Mouse (Mus musculus) kidney, embryonic 16.5 days (tissue): ENCODE results near the gene Atp5e. TPM values are rescaled to one million over a fixed set of nuclear protein-coding genes. Genes with fewer than 3 reads are reported as not detected.

Experiments
- ATAC-seq: fragments of 200-750 bp; cut with Nextera tagmentation; 2 replicates; pipeline ENCODE4 v1.8.0; 2017; ENCODE audit warnings: moderate TSS enrichment; ENCODE audit not compliant: low FRiP score, low TSS enrichment
- H3K27ac ChIP-seq: fragments of 300-500 bp; sonication (generic); 2 replicates; pipeline ENCODE4 v1.5.1; 2014; ENCODE audit warnings: low read length
- H3K27me3 ChIP-seq: fragments of 300-500 bp; sonication (generic); 2 replicates; pipeline ENCODE4 v1.6.1; 2014; ENCODE audit warnings: low read length, control low read depth, mixed read lengths; ENCODE audit not compliant: insufficient read depth
- H3K36me3 ChIP-seq: fragments of 300-500 bp; sonication (generic); 2 replicates; pipeline ENCODE4 v1.6.1; 2014; ENCODE audit warnings: low read length, control low read depth, mixed read lengths; ENCODE audit not compliant: insufficient read depth
- H3K4me1 ChIP-seq: fragments of 300-500 bp; sonication (generic); 2 replicates; pipeline ENCODE4 v1.6.1; 2014; ENCODE audit warnings: low read length, control low read depth, mixed read lengths; ENCODE audit not compliant: insufficient read depth
- H3K4me2 ChIP-seq: fragments of 300-500 bp; sonication (generic); replicated peaks from 2 replicates; pipeline ENCODE4 v1.6.1; 2014; ENCODE audit warnings: low read depth, low read length
- H3K4me3 ChIP-seq: fragments of 300-500 bp; sonication (generic); 2 replicates; pipeline ENCODE4 v1.5.1; 2014; ENCODE audit warnings: mild to moderate bottlenecking, low read length
- H3K9ac ChIP-seq: fragments of 300-500 bp; sonication (generic); replicated peaks from 2 replicates; pipeline ENCODE4 v1.6.1; 2014; ENCODE audit warnings: low read length
- H3K9me3 ChIP-seq: fragments of 300-500 bp; sonication (generic); 2 replicates; pipeline ENCODE4 v1.6.1; 2016; ENCODE audit warnings: low read length, control low read depth
- WGBS: fragments of 180-500 bp; shearing (Covaris S2); extraction: QIAGEN DNeasy Blood & Tissue Kit; methylation state at CpG from one replicate; pipeline ENCODE4 v1.1.7; 2014; 5-methylcytosine and 5-hydroxymethylcytosine counted together
- polyA plus RNA-seq: library from polyadenylated mRNA; unstranded; fragments of >200 nt; fragmentation: Nextera tagmentation; extraction: Ambion mirVana; gene quantifications from 2 replicates; pipeline ENCODE4 v1.2.1, GENCODE M21; 2015

Gene Atp5e
- polyA plus RNA-seq, 1 experiment from 2014 or later: 708 TPM

- no peak overlapping the region for H3K4me2 ChIP-seq
- H3K9me3 ChIP-seq: no peaks in the 10 kb centered on the region
- ATAC-seq: no peak
- no peaks in the 10 kb centered on the region for H3K36me3 ChIP-seq
- WGBS: 74% methylated on average over 7 of the region's 7 CpGs
- no peak overlapping the region for H3K27ac ChIP-seq
- H3K27me3 ChIP-seq: no peaks in the 10 kb centered on the region
- H3K4me3 ChIP-seq: no peak overlapping the region
- H3K4me1 ChIP-seq: no peaks in the 10 kb centered on the region
- H3K9ac ChIP-seq: no peak overlapping the region
Observed at GRCm38 (mm10) chr2:174453681-174454080, 10.2 kb downstream of the Atp5e start.

- 73% methylated on average over 4 of the region's 4 CpGs for WGBS
- ATAC-seq: no peak
- no peak within 1 kb of the TSS for H3K4me3 ChIP-seq
- H3K4me2 ChIP-seq: no peak within 1 kb of the TSS
- H3K27me3 ChIP-seq: no peaks in the 10 kb centered on the region
- H3K36me3 ChIP-seq: no peaks in the 10 kb centered on the region
- H3K4me1 ChIP-seq: no peaks in the 10 kb centered on the region; the same call in 1 of the 2 replicates
- no peak within 1 kb of the TSS for H3K27ac ChIP-seq
- no peaks in the 10 kb centered on the region for H3K9me3 ChIP-seq
- H3K9ac ChIP-seq: no peak within 1 kb of the TSS
Observed at GRCm38 (mm10) chr2:174450353-174450752, 13.6 kb downstream of the Atp5e start, which contains the start of gene Tubb1. Gene Tubb1, plus strand, starts transcription at chr2:174450695.

- Histone ChIP-seq H3K4me2 (no peak overlapping the region), H3K4me3 (no peak overlapping the region), H3K9me3 (no peaks in the 10 kb centered on the region), H3K9ac (no peak overlapping the region), H3K27me3 (no peaks in the 10 kb centered on the region), H3K4me1 (no peaks in the 10 kb centered on the region; the same call in 1 of the 2 replicates), H3K27ac (no peak overlapping the region), H3K36me3 (no peaks in the 10 kb centered on the region)
- 85% methylated on average over 4 of the region's 4 CpGs for WGBS
- ATAC-seq: no peak
Observed at GRCm38 (mm10) chr2:174448405-174448804, 15.5 kb downstream of the Atp5e start.

GRCm38 (mm10) chr2:174446905-174447304 is 17.0 kb downstream of the Atp5e start:
- H3K4me1 ChIP-seq: peaks cover 6% of the 10 kb centered on the region; the same call in 1 of the 2 replicates
- H3K36me3 ChIP-seq: no peaks in the 10 kb centered on the region
- H3K9me3 ChIP-seq: no peaks in the 10 kb centered on the region
- no peak overlapping the region for H3K4me2 ChIP-seq
- ATAC-seq: no peak
- H3K27ac ChIP-seq: no peak overlapping the region
- 70% methylated on average over 8 of the region's 8 CpGs for WGBS
- H3K9ac ChIP-seq: no peak overlapping the region
- no peaks in the 10 kb centered on the region for H3K27me3 ChIP-seq
- H3K4me3 ChIP-seq: no peak overlapping the region

- H3K4me1 ChIP-seq: peaks cover 6% of the 10 kb centered on the region; the same call in 1 of the 2 replicates
- no peak overlapping the region for H3K4me2 ChIP-seq
- no peak overlapping the region for H3K4me3 ChIP-seq
- no peaks in the 10 kb centered on the region for H3K9me3 ChIP-seq
- H3K27me3 ChIP-seq: no peaks in the 10 kb centered on the region
- no peak for ATAC-seq
- no peaks in the 10 kb centered on the region for H3K36me3 ChIP-seq
- no peak overlapping the region for H3K27ac ChIP-seq
- H3K9ac ChIP-seq: no peak overlapping the region
- 53% methylated on average over 7 of the region's 7 CpGs for WGBS
Observed at GRCm38 (mm10) chr2:174446492-174446891, 17.4 kb downstream of the Atp5e start.

- H3K27ac ChIP-seq: no peak overlapping the region
- H3K4me2 ChIP-seq: no peak overlapping the region
- ATAC-seq: no peak
- peaks cover 6% of the 10 kb centered on the region; the same call in 1 of the 2 replicates for H3K4me1 ChIP-seq
- WGBS: 80% methylated on average over 6 of the region's 6 CpGs
- H3K4me3 ChIP-seq: no peak overlapping the region
- H3K36me3 ChIP-seq: no peaks in the 10 kb centered on the region
- H3K9me3 ChIP-seq: no peaks in the 10 kb centered on the region
- H3K9ac ChIP-seq: no peak overlapping the region
- H3K27me3 ChIP-seq: no peaks in the 10 kb centered on the region
Observed at GRCm38 (mm10) chr2:174445018-174445417, 18.9 kb downstream of the Atp5e start.

GRCm38 (mm10) chr2:174444359-174444758 is 19.5 kb downstream of the Atp5e start:
- Histone ChIP-seq H3K4me3 (no peak overlapping the region), H3K4me1 (peaks cover 6% of the 10 kb centered on the region; the same call in 1 of the 2 replicates), H3K9me3 (no peaks in the 10 kb centered on the region), H3K36me3 (no peaks in the 10 kb centered on the region), H3K4me2 (no peak overlapping the region), H3K9ac (no peak overlapping the region), H3K27me3 (no peaks in the 10 kb centered on the region), H3K27ac (no peak overlapping the region)
- WGBS: 85% methylated on average over 7 of the region's 7 CpGs
- ATAC-seq: no peak

GRCm38 (mm10) chr2:174443046-174443445 is 20.9 kb downstream of the Atp5e start:
- Histone ChIP-seq H3K9me3 (no peaks in the 10 kb centered on the region), H3K4me3 (no peak overlapping the region), H3K4me1 (peaks cover 17% of the 10 kb centered on the region), H3K27me3 (no peaks in the 10 kb centered on the region), H3K36me3 (no peaks in the 10 kb centered on the region), H3K27ac (no peak overlapping the region), H3K9ac (no peak overlapping the region), H3K4me2 (no peak overlapping the region)
- WGBS: 46% methylated on average over 2 of the region's 2 CpGs
- ATAC-seq: no peak

- Histone ChIP-seq H3K27me3 (no peaks in the 10 kb centered on the region), H3K9ac (no peak overlapping the region), H3K9me3 (no peaks in the 10 kb centered on the region), H3K27ac (no peak overlapping the region), H3K4me3 (no peak overlapping the region), H3K36me3 (no peaks in the 10 kb centered on the region), H3K4me2 (no peak overlapping the region), H3K4me1 (peaks cover 21% of the 10 kb centered on the region)
- WGBS: 54% methylated on average over 9 of the region's 9 CpGs
- no peak for ATAC-seq
Observed at GRCm38 (mm10) chr2:174442460-174442859, 21.4 kb downstream of the Atp5e start.

- no peaks in the 10 kb centered on the region for H3K9me3 ChIP-seq
- no peak overlapping the region for H3K27ac ChIP-seq
- no peak overlapping the region for H3K4me2 ChIP-seq
- peaks cover 21% of the 10 kb centered on the region for H3K4me1 ChIP-seq
- no peak overlapping the region for H3K4me3 ChIP-seq
- ATAC-seq: no peak
- no peaks in the 10 kb centered on the region for H3K36me3 ChIP-seq
- 60% methylated on average over 4 of the region's 4 CpGs for WGBS
- H3K27me3 ChIP-seq: no peaks in the 10 kb centered on the region
- H3K9ac ChIP-seq: no peak overlapping the region
Observed at GRCm38 (mm10) chr2:174441898-174442297, 22.0 kb downstream of the Atp5e start.
